Mouse (Mus musculus) intestine, postnatal 0 days (tissue): ENCODE data around the gene Tyrobp. TPM values are rescaled to one million over a fixed set of nuclear protein-coding genes. Genes with fewer than 3 reads are reported as not detected.

Source experiments
- ATAC-seq: fragments of 200-750 bp; cut with Nextera tagmentation; 2 replicates; pipeline ENCODE4 v1.8.0; 2017; ENCODE audit warnings: mild to moderate bottlenecking, moderate TSS enrichment, moderate library complexity
- H3K27ac ChIP-seq: fragments of 300-500 bp; sonication (generic); 2 replicates; pipeline ENCODE4 v1.5.1; 2014; ENCODE audit warnings: mild to moderate bottlenecking, low read depth, low read length, moderate library complexity
- H3K27me3 ChIP-seq: fragments of 300-500 bp; sonication (generic); replicated peaks from 2 replicates; pipeline ENCODE4 v1.6.1; 2014; ENCODE audit warnings: low read length, mixed read lengths; ENCODE audit not compliant: control insufficient read depth, insufficient read depth
- H3K36me3 ChIP-seq: fragments of 300-500 bp; sonication (generic); 2 replicates; pipeline ENCODE4 v1.6.1; 2014; ENCODE audit warnings: mild to moderate bottlenecking, moderate library complexity; ENCODE audit not compliant: control insufficient read depth, insufficient read depth
- H3K4me1 ChIP-seq: fragments of 300-500 bp; sonication (generic); replicated peaks from 2 replicates; pipeline ENCODE4 v1.6.1; 2014; ENCODE audit warnings: antibody characterized with exemption, low read length, mixed read lengths; ENCODE audit not compliant: control insufficient read depth, insufficient read depth
- H3K4me2 ChIP-seq: fragments of 300-500 bp; sonication (generic); replicated peaks from 2 replicates; pipeline ENCODE4 v1.6.1; 2014; ENCODE audit warnings: low read depth, mild to moderate bottlenecking, moderate library complexity
- H3K4me3 ChIP-seq: fragments of 300-500 bp; sonication (generic); 2 replicates; pipeline ENCODE4 v1.5.1; 2014; ENCODE audit warnings: low read depth, low read length
- H3K9ac ChIP-seq: fragments of 300-500 bp; sonication (generic); 2 replicates; pipeline ENCODE4 v1.6.1; 2014; ENCODE audit warnings: mild to moderate bottlenecking, low read depth, low read length
- H3K9me3 ChIP-seq: fragments of 300-500 bp; sonication (generic); 2 replicates; pipeline ENCODE4 v1.6.1; 2016; ENCODE audit warnings: mixed run types; ENCODE audit not compliant: control insufficient read depth
- CTCF ChIP-seq: sonication (generic); IDR thresholded peaks from 2 replicates; pipeline ENCODE4 v1.5.1; 2016; ENCODE audit warnings: low read depth, mild to moderate bottlenecking, control low read depth, antibody characterized with exemption, moderate library complexity
- WGBS: fragments of 180-500 bp; shearing (Covaris S2); extraction: QIAGEN DNeasy Blood & Tissue Kit; methylation state at CpG from one replicate; pipeline ENCODE4 v1.1.7; 2014; 5-methylcytosine and 5-hydroxymethylcytosine counted together
- polyA plus RNA-seq: library from polyadenylated mRNA; unstranded; fragments of >200 nt; fragmentation: Nextera tagmentation; extraction: Ambion mirVana; gene quantifications from 2 replicates; pipeline ENCODE4 v1.2.1, GENCODE M21; 2015

The Tyrobp gene
- polyA plus RNA-seq, 1 experiment from 2014 or later, result 63.6 TPM

- Histone ChIP-seq H3K9me3 (no peaks in the 10 kb centered on the region), H3K27me3 (peaks cover 64% of the 10 kb centered on the region), H3K9ac (no peak overlapping the region), H3K36me3 (no peaks in the 10 kb centered on the region), H3K4me3 (no peak overlapping the region), H3K4me1 (no peaks in the 10 kb centered on the region), H3K27ac (no peak overlapping the region), H3K4me2 (no peak overlapping the region)
- 29% methylated on average over 4 of the region's 4 CpGs for WGBS
- ATAC-seq, result no peak
- TF ChIP-seq CTCF, result no peak
Observed at GRCm38 (mm10) chr7:30463996-30464395, 50.4 kb downstream of the Tyrobp start.

GRCm38 (mm10) chr7:30464816-30465300, 51.3 kb downstream of the Tyrobp start:
- Histone ChIP-seq H3K4me1 (no peaks in the 10 kb centered on the region), H3K36me3 (no peaks in the 10 kb centered on the region), H3K4me3 (no peak overlapping the region), H3K27me3 (peaks cover 59% of the 10 kb centered on the region), H3K9me3 (no peaks in the 10 kb centered on the region), H3K27ac (no peak overlapping the region), H3K9ac (no peak overlapping the region), H3K4me2 (no peak overlapping the region)
- 13% methylated on average over 6 of the region's 6 CpGs for whole genome bisulfite sequencing
- no peak for TF ChIP-seq CTCF
- no peak for ATAC-seq

Other genes starting within 250 kb of the Tyrobp start
- 3.1 and 3.8 TPM in 2 replicates for gene Zfp146, start 244.0 kb upstream of the Tyrobp start, polyA plus RNA-seq
- 54.1 and 60.2 TPM in 2 replicates for gene Cox7a1, start 229.6 kb upstream of the Tyrobp start, polyA plus RNA-seq
- gene Capns1, start 214.9 kb upstream of the Tyrobp start, polyA plus RNA-seq, result 85.5 and 87.1 TPM in 2 replicates
- gene Polr2i, start 181.8 kb upstream of the Tyrobp start, polyA plus RNA-seq, result 84.6 and 91.2 TPM in 2 replicates
- 159 and 160 TPM in 2 replicates for gene Tbcb, start 181.5 kb upstream of the Tyrobp start, polyA plus RNA-seq
- gene Ovol3, start 178.0 kb upstream of the Tyrobp start, polyA plus RNA-seq, result not detected in 2 replicates
- gene Thap8, start 133.7 kb upstream of the Tyrobp start, polyA plus RNA-seq, result 0.14 and 0.22 TPM in 2 replicates
- gene Wdr62, start 133.3 kb upstream of the Tyrobp start, polyA plus RNA-seq, result 3.5 TPM in 2 replicates
- gene Clip3, start 122.0 kb upstream of the Tyrobp start, polyA plus RNA-seq, result 8.6 and 9.7 TPM in 2 replicates
- 58.2 and 63.5 TPM in 2 replicates for gene Alkbh6, start 105.0 kb upstream of the Tyrobp start, polyA plus RNA-seq
- gene Syne4, start 99.0 kb upstream of the Tyrobp start, polyA plus RNA-seq, result 12.5 and 16.3 TPM in 2 replicates
- gene E130208F15Rik, start 92.0 kb upstream of the Tyrobp start, polyA plus RNA-seq, result not detected in 2 replicates
- gene Sdhaf1, start 89.9 kb upstream of the Tyrobp start, polyA plus RNA-seq, result 18.3 and 18.8 TPM in 2 replicates
- gene Lrfn3, start 51.0 kb upstream of the Tyrobp start, polyA plus RNA-seq, result 1.1 and 1.8 TPM in 2 replicates
- 4.0 and 5.9 TPM in 2 replicates for gene Hcst, start 6.1 kb downstream of the Tyrobp start, polyA plus RNA-seq
- 1.2 and 1.3 TPM in 2 replicates for gene Nfkbid, start 8.0 kb downstream of the Tyrobp start, polyA plus RNA-seq
- gene Aplp1, start 31.8 kb downstream of the Tyrobp start, polyA plus RNA-seq, result 28.2 and 30.1 TPM in 2 replicates
- 0.08 and 0.09 TPM in 2 replicates for gene Kirrel2, start 43.9 kb downstream of the Tyrobp start, polyA plus RNA-seq
- gene Nphs1, start 44.6 kb downstream of the Tyrobp start, polyA plus RNA-seq, result 0.10 TPM in 1 of 2 replicates, not detected in the other
- gene Prodh2, start 79.9 kb downstream of the Tyrobp start, polyA plus RNA-seq, result 3.9 and 5.4 TPM in 2 replicates
- gene Arhgap33, start 121.3 kb downstream of the Tyrobp start, polyA plus RNA-seq, result 2.6 and 2.8 TPM in 2 replicates
- gene Hspb6, start 138.4 kb downstream of the Tyrobp start, polyA plus RNA-seq, result 50.6 and 55.7 TPM in 2 replicates
- 1.9 and 2.0 TPM in 2 replicates for gene Proser3, start 138.5 kb downstream of the Tyrobp start, polyA plus RNA-seq
- gene Lin37, start 146.1 kb downstream of the Tyrobp start, polyA plus RNA-seq, result 31.4 and 33.9 TPM in 2 replicates
- 65.9 and 68.6 TPM in 2 replicates for gene U2af1l4, start 149.5 kb downstream of the Tyrobp start, polyA plus RNA-seq
- 0.83 and 1.2 TPM in 2 replicates for gene Gm49396, start 149.6 kb downstream of the Tyrobp start, polyA plus RNA-seq
- 247 and 259 TPM in 2 replicates for gene Psenen, start 149.9 kb downstream of the Tyrobp start, polyA plus RNA-seq
- gene Igflr1, start 151.7 kb downstream of the Tyrobp start, polyA plus RNA-seq, result 0.73 and 1.2 TPM in 2 replicates
- 5.6 and 5.8 TPM in 2 replicates for gene Kmt2b, start 175.0 kb downstream of the Tyrobp start, polyA plus RNA-seq
- 1.2 TPM in 2 replicates for gene Zbtb32, start 185.1 kb downstream of the Tyrobp start, polyA plus RNA-seq
- 1.0 and 1.6 TPM in 2 replicates for gene Upk1a, start 199.1 kb downstream of the Tyrobp start, polyA plus RNA-seq
- gene Cox6b1, start 212.4 kb downstream of the Tyrobp start, polyA plus RNA-seq, result 1,664 and 1,738 TPM in 2 replicates
- gene Etv2, start 222.1 kb downstream of the Tyrobp start, polyA plus RNA-seq, result not detected in 2 replicates
- gene Rbm42, start 236.6 kb downstream of the Tyrobp start, polyA plus RNA-seq, result 87.8 and 88.9 TPM in 2 replicates